Mouse (Mus musculus): Measurements from ENCODE around the gene Nos1ap.

DNA sequence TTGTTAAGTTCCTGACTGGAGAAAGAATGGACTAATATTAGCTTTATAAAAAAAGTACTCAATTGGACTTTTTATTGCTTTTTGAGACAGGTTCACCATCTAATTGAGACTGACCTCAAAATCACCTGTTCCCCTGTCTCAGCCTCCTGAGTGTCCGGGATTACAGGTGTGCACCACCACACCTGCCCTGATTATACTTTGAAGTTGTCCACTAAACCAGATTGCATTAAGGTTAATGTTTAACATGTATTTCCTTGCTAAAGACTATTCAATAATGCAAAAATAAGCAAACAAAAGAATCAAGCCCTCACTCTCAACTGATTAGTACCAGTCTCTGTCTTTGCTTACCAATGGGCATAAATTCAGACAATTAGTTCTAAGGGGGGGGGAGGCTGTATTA, 74.2 kb downstream of the Nos1ap start:
- TF ChIP-seq CTCF (IDR thresholded peaks at IDR 0.05; ENCODE audit: low read depth, low read length) (no peak), POLR2A (IDR thresholded peaks at IDR 0.05; ENCODE audit: borderline replicate concordance, low read depth, low read length) (no peak)
